Mouse (Mus musculus) olfactory bulb, adult 2 months (tissue): ENCODE results near the gene Gdf3.

ENCODE experiments used
- CTCF ChIP-seq: fragments of 200-500 bp; IDR thresholded peaks from 2 replicates; pipeline ENCODE4 v1.5.1; 2012; ENCODE audit warnings: low read depth, mild to moderate bottlenecking, low read length, moderate library complexity; ENCODE audit not compliant: insufficient read depth
- POLR2A ChIP-seq: fragments of 200-500 bp; IDR thresholded peaks from 2 replicates; pipeline ENCODE4 v1.6.1; 2012; ENCODE audit warnings: mild to moderate bottlenecking, low read depth, low read length, moderate library complexity; ENCODE audit not compliant: insufficient read depth

- no peak for TF ChIP-seq CTCF
- no peak for TF ChIP-seq POLR2A
Measured at GRCm38 (mm10) chr6:122606661-122607060, 3.2 kb downstream of the Gdf3 start.
